Mouse (Mus musculus): Measurements from ENCODE around the gene F3. TPM values are rescaled to one million over a fixed set of nuclear protein-coding genes. Genes with fewer than 3 reads are reported as not detected.

F3 gene
- not detected in 2 replicates for total RNA-seq (2015; ENCODE audit: low replicate concordance)
- total RNA-seq (2017; ENCODE audit: low replicate concordance): 0.98 TPM in 1 of 2 replicates, not detected in the other

DNA sequence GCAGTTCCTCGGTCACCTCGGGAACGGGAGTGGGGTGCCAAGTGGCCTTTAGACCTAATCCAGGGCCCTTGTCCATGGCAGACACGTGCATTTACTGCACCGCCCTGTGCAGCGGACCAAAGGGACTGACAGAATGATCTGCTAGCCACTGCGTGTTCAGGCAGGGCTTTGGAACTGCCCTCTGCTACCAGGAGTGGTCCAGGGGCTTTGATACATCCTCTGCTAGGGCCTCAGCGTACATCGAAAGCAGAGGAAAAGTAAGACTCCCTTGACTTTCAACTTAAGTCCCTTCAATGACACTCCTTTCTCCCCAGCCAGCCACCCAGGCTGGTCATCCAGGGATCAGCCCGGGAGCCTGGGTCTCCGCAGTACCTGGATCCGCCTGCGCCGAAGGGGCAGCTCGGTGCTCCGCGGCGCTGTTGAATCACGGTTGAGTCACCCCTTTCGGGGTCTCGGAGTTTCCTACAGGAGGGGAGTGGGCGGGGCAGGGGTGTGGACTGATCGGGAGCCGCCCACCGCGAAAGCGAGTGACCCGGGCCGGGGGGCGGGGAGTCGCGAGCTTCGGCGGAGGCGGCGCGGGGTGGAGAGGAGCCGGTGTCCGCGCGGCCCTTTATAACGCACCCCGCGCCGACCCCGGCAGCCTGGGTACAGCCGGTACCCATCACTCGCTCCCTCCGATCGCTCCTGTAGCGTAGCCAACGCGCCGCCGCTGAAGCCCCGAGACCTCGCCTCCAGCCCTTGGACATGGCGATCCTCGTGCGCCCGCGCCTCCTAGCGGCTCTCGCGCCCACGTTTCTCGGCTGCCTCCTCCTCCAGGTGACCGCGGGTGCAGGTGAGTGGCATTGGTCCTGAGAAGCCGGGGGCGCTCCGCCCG lies at the start of gene F3:
TSS of gene F3 (plus strand) at position 567 of the 874 bp plus-strand sequence.
- no peak for ATAC-seq (replicated peaks; ENCODE audit: low FRiP score, poor library complexity, severe bottlenecking)

GRCm38 (mm10) chr3:121678935-121679334 lies 44.4 kb upstream of the F3 start:
- ATAC-seq (replicated peaks; ENCODE audit: low FRiP score, poor library complexity, severe bottlenecking): no peak

GRCm38 (mm10) chr3:121679443-121679842 lies 43.9 kb upstream of the F3 start:
- ATAC-seq (replicated peaks; ENCODE audit: low FRiP score, poor library complexity, severe bottlenecking): no peak

DNA sequence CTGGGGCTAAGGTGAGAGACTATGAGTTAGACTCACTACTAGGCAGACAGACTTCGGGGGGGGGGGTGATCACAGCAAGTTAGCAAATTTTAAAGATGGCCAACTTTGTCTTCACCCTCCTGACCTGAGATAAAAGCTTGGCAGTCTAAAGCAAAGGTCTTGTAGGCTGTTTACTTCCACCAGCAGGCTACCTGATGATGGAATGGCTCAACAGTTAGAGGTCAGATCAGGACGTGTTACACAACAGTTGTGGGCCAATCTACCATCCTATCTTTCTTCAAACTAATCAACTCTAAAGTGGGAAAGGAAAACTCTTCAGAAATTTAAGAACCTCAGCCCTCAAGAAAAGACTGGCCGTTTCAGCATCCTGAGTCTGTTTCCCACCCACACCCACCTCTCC lies 43.1 kb upstream of the F3 start:
- no peak for ATAC-seq (replicated peaks; ENCODE audit: low FRiP score, poor library complexity, severe bottlenecking)

- no peak for ATAC-seq (replicated peaks; ENCODE audit: low FRiP score, poor library complexity, severe bottlenecking)
Measured at GRCm38 (mm10) chr3:121682439-121683411, 40.6 kb upstream of the F3 start.

- no peak for ATAC-seq (replicated peaks; ENCODE audit: low FRiP score, poor library complexity, severe bottlenecking)
Measured at GRCm38 (mm10) chr3:121684552-121684951, 38.8 kb upstream of the F3 start.

DNA sequence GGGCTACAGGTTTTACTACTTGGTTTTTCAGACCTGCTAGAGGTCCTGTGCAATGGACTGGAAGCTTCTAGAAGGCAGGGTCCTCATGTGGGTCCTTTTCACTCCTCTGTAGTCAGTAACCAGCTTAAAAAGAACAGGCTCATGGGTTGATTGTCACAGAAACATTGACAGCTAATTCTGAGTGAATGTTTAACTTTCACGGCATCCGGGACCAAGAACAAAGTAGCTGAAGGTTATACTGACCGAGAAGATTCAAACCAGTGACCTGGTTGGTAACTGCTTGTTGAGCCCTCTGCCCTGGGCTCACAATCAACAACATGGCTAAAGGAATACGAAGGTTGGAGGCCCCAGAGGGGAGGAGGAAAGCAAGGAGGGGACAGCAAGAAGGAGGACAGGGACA lies 38.4 kb upstream of the F3 start:
- no peak for ATAC-seq (replicated peaks; ENCODE audit: low FRiP score, poor library complexity, severe bottlenecking)

GRCm38 (mm10) chr3:121685985-121686384 lies 37.4 kb upstream of the F3 start:
- no peak for ATAC-seq (replicated peaks; ENCODE audit: low FRiP score, poor library complexity, severe bottlenecking)

DNA sequence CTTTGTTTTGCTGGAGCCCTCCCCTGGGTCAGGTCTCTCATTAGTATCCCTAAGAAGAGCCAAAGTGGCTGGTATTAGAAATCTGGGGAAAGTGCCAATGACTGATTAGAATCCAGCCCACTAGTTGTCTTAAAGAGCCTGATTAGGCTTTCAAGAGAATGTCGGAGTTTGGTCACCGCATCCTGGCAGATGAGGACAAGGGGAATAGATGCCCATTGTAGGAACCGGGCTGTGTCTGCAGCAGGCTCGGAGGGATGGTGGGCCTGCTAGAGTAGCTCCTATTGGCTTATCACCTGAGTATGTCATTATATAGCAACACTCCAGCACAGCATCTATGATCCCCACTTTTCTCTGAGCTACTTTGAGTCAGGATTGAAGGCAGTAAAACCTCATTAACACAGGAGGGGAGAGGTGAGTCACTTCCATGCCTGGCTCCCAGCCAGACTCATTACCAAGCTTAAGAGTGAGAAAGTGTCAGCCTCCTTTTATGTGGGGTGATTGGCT lies 36.9 kb upstream of the F3 start:
- ATAC-seq (replicated peaks; ENCODE audit: low FRiP score, poor library complexity, severe bottlenecking): no peak

DNA sequence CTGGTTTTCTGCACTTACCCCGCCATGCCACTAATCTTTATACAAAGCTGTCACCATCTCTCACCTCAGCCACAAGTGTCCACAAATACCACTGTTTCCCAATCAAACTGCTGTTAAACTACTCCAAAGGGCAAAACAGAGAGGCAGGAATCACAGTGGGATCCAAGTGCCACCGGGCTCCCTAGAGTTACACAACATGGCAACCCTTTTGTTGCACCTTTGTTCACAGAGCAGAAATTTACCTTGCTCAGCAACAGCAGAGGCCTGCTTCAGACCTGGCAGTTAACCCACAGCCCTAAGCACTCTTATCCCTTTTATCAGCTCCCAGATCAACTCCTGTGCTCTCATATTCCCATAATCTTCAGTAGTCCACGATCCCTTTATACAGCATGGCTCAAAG lies 35.6 kb upstream of the F3 start:
- ATAC-seq (replicated peaks; ENCODE audit: low FRiP score, poor library complexity, severe bottlenecking): no peak

DNA sequence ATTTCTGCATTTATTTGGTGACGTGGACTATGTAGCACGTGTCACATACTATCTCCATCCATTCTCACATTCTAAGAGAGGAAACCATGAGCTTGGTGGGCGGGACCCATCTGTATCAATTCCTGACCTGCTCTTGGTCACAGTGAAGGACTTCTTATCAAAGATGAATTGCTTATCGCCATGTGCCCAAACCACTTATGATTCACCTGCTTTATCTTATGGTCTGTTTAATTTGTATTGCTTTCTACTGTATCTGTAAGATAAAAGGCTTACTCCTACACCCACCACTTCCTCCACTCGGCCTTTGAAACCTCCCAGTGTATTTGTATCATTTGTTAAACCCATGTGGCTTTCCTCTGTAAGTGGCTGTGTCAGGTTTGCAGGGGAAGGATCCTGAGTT lies 34.3 kb upstream of the F3 start:
- ATAC-seq (replicated peaks; ENCODE audit: low FRiP score, poor library complexity, severe bottlenecking): no peak

DNA sequence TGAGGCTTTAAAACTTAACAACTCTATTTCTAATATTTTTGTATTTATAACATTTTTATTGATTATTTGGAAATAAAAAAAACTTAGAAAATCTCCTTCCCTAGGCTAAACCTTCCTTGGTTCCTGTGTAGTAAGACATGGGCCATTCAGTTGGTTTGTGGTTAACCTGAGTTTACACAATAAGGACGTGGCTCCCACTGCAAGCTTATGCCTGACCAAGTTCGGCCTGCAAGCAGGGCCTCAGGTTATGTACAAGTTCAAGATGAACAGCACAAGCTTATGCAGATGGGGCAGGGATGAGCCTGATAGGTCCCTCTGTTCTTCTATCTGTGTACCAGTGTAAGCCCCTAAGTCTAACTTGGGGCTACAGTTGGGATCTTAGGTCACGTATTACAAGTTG lies 33.6 kb upstream of the F3 start:
- ATAC-seq (replicated peaks; ENCODE audit: low FRiP score, poor library complexity, severe bottlenecking): no peak

GRCm38 (mm10) chr3:121693001-121693730 lies 30.2 kb upstream of the F3 start:
- no peak for ATAC-seq (replicated peaks; ENCODE audit: low FRiP score, poor library complexity, severe bottlenecking)

DNA sequence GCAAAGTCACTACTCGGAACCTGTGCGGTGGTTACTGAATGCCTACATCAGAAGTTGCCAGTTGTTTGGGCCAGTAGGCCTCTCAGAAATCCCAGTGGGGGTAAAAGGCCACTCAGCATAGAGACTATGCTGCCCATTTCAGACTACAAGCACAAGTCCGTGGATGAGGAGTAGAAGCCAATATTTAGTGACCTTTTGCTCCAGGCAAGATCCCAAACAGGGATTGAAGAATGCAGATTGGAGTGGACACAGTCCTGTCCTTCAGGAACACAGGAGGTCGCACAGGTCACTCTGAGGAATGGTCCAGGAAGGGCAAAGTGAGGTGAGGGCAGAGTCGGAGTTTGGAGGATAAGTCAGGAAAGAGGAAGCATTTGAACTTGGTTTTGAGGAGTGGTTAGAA lies 29.6 kb upstream of the F3 start:
- ATAC-seq (replicated peaks; ENCODE audit: low FRiP score, poor library complexity, severe bottlenecking): no peak

DNA sequence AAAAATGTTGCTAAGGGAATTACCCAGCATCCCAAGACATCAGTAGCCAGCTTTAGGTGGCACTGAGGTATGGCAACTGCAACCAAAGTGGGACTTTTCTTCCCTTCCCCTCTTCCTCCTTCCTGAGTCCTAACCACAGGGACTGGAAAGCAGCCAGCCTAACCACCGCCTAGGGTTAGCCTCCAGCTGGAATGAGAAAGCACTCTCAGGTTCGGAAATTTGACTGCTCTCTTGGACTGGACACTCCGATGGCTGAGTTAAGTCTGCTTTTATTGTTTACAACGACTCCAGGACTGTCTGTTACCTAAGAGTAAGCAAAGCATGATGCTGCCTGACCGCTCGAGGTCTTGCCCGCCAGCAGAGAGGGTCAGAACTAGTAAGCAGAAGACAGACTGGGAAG lies 26.2 kb upstream of the F3 start:
- ATAC-seq (replicated peaks; ENCODE audit: low FRiP score, poor library complexity, severe bottlenecking): no peak

GRCm38 (mm10) chr3:121699401-121699800 lies 23.9 kb upstream of the F3 start:
- no peak for ATAC-seq (replicated peaks; ENCODE audit: low FRiP score, poor library complexity, severe bottlenecking)

GRCm38 (mm10) chr3:121699849-121700248 lies 23.5 kb upstream of the F3 start:
- ATAC-seq (replicated peaks; ENCODE audit: low FRiP score, poor library complexity, severe bottlenecking): no peak

GRCm38 (mm10) chr3:121700364-121700952 lies 22.9 kb upstream of the F3 start:
- no peak for ATAC-seq (replicated peaks; ENCODE audit: low FRiP score, poor library complexity, severe bottlenecking)

GRCm38 (mm10) chr3:121703155-121703879 lies 20.0 kb upstream of the F3 start:
- ATAC-seq (replicated peaks; ENCODE audit: low FRiP score, poor library complexity, severe bottlenecking): no peak

Measured in erythroblast, adult 5-6 weeks (primary cell).